Mouse (Mus musculus): ENCODE measurements at regions not wholly inside any gene's neighbourhood (a gene's known extent, or its start where the extent isn't known, plus 50 kb on each side); places are given as distances from the start of the nearest gene placed in this dataset.

DNA sequence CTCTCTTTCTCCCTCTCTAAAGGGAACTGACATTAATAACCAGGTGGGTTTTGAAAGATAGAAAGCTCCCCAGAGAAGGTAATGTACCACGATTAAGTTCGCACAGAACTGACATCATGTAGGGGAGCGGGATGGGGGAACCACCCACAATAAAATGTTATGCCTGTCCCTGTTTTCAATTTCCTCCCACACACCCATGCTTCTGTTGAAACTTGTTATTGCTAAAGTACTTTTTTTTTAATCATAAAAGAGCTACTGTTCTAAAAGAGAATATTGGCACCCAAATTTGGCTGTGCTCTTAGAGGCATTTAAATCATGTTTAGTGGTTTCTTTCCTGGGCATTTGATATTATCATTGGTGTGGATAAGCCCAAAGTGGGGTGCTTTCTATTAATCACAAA, 82.6 kb upstream of the Phactr1 start:
- H3K27me3 ChIP-seq (ENCODE audit: control insufficient read depth, insufficient read depth, low read length) = no peaks in the 10 kb centered on the region
- TF ChIP-seq CTCF (IDR thresholded peaks at IDR 0.05; ENCODE audit: extremely low read depth, insufficient read depth, insufficient read length, insufficient replicate concordance) = no peak
- TF ChIP-seq POLR2A (IDR thresholded peaks at IDR 0.05; ENCODE audit: low read depth, low read length) = no peak
- WGBS = 87% methylated on average over 3 of the region's 3 CpGs
- H3K27ac ChIP-seq (ENCODE audit: insufficient read depth, low read length) = no peak overlapping the region
- no peak for DNase-seq (ENCODE audit: low read depth in 1 of 2, low spot score in 2 of 2)
- no peak overlapping the region for H3K4me3 ChIP-seq (ENCODE audit: extremely low read depth, insufficient read depth, insufficient read length)
- no peaks in the 10 kb centered on the region for H3K4me1 ChIP-seq (ENCODE audit: control insufficient read depth, insufficient read depth, insufficient read length)
- no peaks in the 10 kb centered on the region for H3K36me3 ChIP-seq (ENCODE audit: control insufficient read depth, insufficient read depth, low read length)

DNA sequence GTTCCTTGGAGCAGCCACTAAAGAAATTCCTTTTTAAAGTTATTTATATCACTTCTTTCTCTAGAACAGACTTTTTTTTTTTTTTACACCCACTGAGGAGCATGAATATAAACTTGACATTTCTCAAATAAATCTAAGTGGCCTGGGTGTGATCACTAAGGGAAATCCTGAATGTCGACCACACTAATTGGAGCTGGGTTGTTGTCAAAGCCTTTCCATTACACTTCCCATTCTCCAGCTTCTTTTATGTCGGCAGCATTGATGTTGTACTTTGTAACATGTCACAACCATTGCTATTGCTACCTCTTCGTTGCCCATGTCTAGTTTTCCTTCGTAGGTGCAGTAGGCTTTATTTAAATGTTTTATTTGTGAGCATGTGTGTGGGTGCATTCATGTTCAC, 77.1 kb upstream of the Phactr1 start:
- TF ChIP-seq CTCF (IDR thresholded peaks at IDR 0.05; ENCODE audit: extremely low read depth, insufficient read depth, insufficient read length, insufficient replicate concordance) (no peak), POLR2A (IDR thresholded peaks at IDR 0.05; ENCODE audit: low read depth, low read length) (no peak)
- H3K27me3 ChIP-seq (ENCODE audit: control insufficient read depth, insufficient read depth, low read length) = no peaks in the 10 kb centered on the region
- H3K36me3 ChIP-seq (ENCODE audit: control insufficient read depth, insufficient read depth, low read length) = no peaks in the 10 kb centered on the region
- no peak for DNase-seq (ENCODE audit: low read depth in 1 of 2, low spot score in 2 of 2)
- H3K4me1 ChIP-seq (ENCODE audit: control insufficient read depth, insufficient read depth, insufficient read length) = no peaks in the 10 kb centered on the region
- WGBS = 78% methylated on average over 4 of the region's 4 CpGs
- H3K27ac ChIP-seq (ENCODE audit: insufficient read depth, low read length) = no peak overlapping the region
- no peak overlapping the region for H3K4me3 ChIP-seq (ENCODE audit: extremely low read depth, insufficient read depth, insufficient read length)

DNA sequence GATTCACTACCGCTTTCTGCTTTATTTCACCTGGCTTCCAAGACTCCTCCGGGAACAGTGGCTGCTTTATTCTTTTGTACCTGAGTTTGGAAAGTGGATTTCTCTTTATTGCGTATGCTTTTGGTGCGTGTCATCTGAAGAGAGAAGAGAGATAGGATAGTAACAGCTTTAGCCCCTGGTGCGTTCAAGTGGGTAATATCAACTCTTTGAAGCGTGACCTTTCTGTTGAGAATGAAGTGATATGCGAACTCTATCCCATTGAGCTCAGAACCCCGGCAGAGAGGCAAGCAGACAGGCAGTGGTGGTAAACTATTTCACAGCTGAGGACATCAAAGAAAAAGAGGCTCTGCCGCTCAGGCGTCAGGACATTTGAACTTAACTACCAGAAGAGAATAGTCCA, 72.7 kb upstream of the Phactr1 start:
- no peaks in the 10 kb centered on the region for H3K4me1 ChIP-seq (ENCODE audit: control insufficient read depth, insufficient read depth, insufficient read length)
- H3K27me3 ChIP-seq (ENCODE audit: control insufficient read depth, insufficient read depth, low read length) = no peaks in the 10 kb centered on the region
- no peak overlapping the region for H3K27ac ChIP-seq (ENCODE audit: insufficient read depth, low read length)
- no peak for DNase-seq (ENCODE audit: low read depth in 1 of 2, low spot score in 2 of 2)
- TF ChIP-seq POLR2A (IDR thresholded peaks at IDR 0.05; ENCODE audit: low read depth, low read length) (no peak), CTCF (IDR thresholded peaks at IDR 0.05; ENCODE audit: extremely low read depth, insufficient read depth, insufficient read length, insufficient replicate concordance) (no peak)
- no peaks in the 10 kb centered on the region for H3K36me3 ChIP-seq (ENCODE audit: control insufficient read depth, insufficient read depth, low read length)
- no peak overlapping the region for H3K4me3 ChIP-seq (ENCODE audit: extremely low read depth, insufficient read depth, insufficient read length)
- WGBS = 73% methylated on average over 10 of the region's 10 CpGs

DNA sequence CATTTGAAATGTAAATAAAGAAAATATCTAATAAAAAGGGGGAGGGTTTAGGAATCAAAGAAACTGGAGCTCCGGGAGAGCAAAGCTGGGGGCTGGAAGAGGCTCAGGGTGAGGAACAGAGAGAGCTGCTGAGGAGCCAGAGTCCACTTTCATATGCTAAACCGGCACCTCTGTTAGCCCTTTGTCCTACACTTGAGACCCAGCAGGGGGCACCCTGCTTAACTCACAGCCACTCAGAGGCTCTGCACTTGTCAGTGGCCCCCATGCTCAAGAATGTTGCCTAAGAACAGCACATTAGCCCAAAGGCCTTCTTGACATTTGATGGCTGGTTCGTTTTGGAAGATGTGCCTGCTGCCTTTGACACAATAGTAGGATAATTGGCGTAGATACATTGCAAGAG, 71.5 kb upstream of the Phactr1 start:
- DNase-seq (ENCODE audit: low read depth in 1 of 2, low spot score in 2 of 2) = no peak
- Histone ChIP-seq H3K4me3 (ENCODE audit: extremely low read depth, insufficient read depth, insufficient read length) (no peak overlapping the region), H3K27ac (ENCODE audit: insufficient read depth, low read length) (no peak overlapping the region), H3K36me3 (ENCODE audit: control insufficient read depth, insufficient read depth, low read length) (no peaks in the 10 kb centered on the region), H3K27me3 (ENCODE audit: control insufficient read depth, insufficient read depth, low read length) (no peaks in the 10 kb centered on the region), H3K4me1 (ENCODE audit: control insufficient read depth, insufficient read depth, insufficient read length) (no peaks in the 10 kb centered on the region)
- WGBS = 52% methylated on average over 4 of the region's 4 CpGs
- TF ChIP-seq CTCF (IDR thresholded peaks at IDR 0.05; ENCODE audit: extremely low read depth, insufficient read depth, insufficient read length, insufficient replicate concordance) (no peak), POLR2A (IDR thresholded peaks at IDR 0.05; ENCODE audit: low read depth, low read length) (no peak)

DNA sequence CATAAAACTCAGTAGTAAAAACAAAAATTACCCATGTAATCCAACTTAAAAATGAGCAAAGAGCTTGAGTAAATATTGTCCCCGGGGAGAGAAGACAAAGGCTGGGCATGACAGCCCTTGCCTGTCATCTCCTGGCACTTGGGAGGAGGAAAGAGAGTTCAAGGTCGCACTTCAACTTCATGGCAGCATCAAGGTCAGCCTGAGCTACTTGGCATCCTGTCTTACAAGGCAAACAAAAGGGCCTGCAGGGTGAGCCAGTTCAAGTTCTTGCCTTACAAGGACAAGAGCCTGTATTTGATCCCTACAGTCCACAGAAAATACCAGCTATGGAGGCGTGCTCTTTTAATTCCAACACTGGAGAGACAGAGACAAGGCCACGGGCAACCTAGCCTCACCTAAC, 67.1 kb upstream of the Phactr1 start:
- no peak for DNase-seq (ENCODE audit: low read depth in 1 of 2, low spot score in 2 of 2)
- no peaks in the 10 kb centered on the region for H3K4me1 ChIP-seq (ENCODE audit: control insufficient read depth, insufficient read depth, insufficient read length)

DNA sequence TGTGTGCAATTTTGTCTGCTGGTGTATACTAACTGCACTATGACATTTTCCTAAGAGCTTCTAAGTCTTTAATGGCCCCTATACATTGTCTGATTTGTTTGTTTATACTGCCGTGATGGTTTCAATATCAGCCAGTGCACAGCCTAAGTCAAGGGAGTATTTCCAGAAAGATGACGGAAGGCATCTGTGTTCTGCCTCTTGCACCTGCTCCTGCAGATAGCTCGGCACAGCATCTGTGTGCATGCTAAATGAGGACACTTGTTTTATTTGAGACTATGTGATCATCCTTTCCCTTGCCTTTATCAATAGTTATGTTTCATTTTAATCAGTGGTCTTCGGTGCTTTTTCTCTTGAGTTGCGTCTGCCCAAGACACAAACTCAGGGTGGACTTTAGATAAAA, 64.6 kb upstream of the Phactr1 start:
- Histone ChIP-seq H3K27ac (ENCODE audit: insufficient read depth, low read length) (no peak overlapping the region), H3K4me1 (ENCODE audit: control insufficient read depth, insufficient read depth, insufficient read length) (no peaks in the 10 kb centered on the region), H3K4me3 (ENCODE audit: extremely low read depth, insufficient read depth, insufficient read length) (no peak overlapping the region), H3K27me3 (ENCODE audit: control insufficient read depth, insufficient read depth, low read length) (no peaks in the 10 kb centered on the region), H3K36me3 (ENCODE audit: control insufficient read depth, insufficient read depth, low read length) (no peaks in the 10 kb centered on the region)
- TF ChIP-seq CTCF (IDR thresholded peaks at IDR 0.05; ENCODE audit: extremely low read depth, insufficient read depth, insufficient read length, insufficient replicate concordance) (no peak), POLR2A (IDR thresholded peaks at IDR 0.05; ENCODE audit: low read depth, low read length) (no peak)
- DNase-seq (ENCODE audit: low read depth in 1 of 2, low spot score in 2 of 2) = no peak
- 91% methylated on average over 5 of the region's 5 CpGs for WGBS

More for the DNA sequence above, 67.1 kb upstream of the Phactr1 start:
- Histone ChIP-seq H3K27ac (ENCODE audit: insufficient read depth, low read length) (no peak overlapping the region), H3K36me3 (ENCODE audit: control insufficient read depth, insufficient read depth, low read length) (no peaks in the 10 kb centered on the region), H3K4me3 (ENCODE audit: extremely low read depth, insufficient read depth, insufficient read length) (no peak overlapping the region), H3K27me3 (ENCODE audit: control insufficient read depth, insufficient read depth, low read length) (no peaks in the 10 kb centered on the region)
- WGBS = 79% methylated on average over 4 of the region's 4 CpGs
- TF ChIP-seq POLR2A (IDR thresholded peaks at IDR 0.05; ENCODE audit: low read depth, low read length) (no peak), CTCF (IDR thresholded peaks at IDR 0.05; ENCODE audit: extremely low read depth, insufficient read depth, insufficient read length, insufficient replicate concordance) (no peak)

DNA sequence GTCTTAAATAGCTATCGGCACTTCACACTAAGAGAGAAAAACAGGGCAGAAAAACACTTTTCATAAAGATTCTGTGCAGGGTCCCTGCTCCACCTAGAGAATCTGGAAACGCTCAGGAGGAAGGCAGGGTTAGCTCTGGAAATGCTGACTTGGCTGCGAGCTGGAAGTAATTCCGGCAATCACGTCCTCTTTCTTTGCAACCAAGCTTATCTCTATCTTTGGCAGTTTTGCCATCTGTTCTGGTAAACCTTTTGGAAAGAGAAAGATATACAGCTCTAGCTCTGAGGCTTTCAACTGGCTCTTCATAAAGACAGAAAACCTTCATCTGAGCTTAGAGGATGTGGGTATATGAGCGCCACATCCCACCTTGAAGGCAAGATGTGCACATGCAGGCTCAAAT, 63.2 kb upstream of the Phactr1 start:
- Histone ChIP-seq H3K4me1 (ENCODE audit: control insufficient read depth, insufficient read depth, insufficient read length) (no peaks in the 10 kb centered on the region), H3K27ac (ENCODE audit: insufficient read depth, low read length) (no peak overlapping the region), H3K27me3 (ENCODE audit: control insufficient read depth, insufficient read depth, low read length) (no peaks in the 10 kb centered on the region), H3K36me3 (ENCODE audit: control insufficient read depth, insufficient read depth, low read length) (no peaks in the 10 kb centered on the region), H3K4me3 (ENCODE audit: extremely low read depth, insufficient read depth, insufficient read length) (no peak overlapping the region)
- WGBS = 91% methylated on average over 6 of the region's 6 CpGs
- TF ChIP-seq POLR2A (IDR thresholded peaks at IDR 0.05; ENCODE audit: low read depth, low read length) (no peak), CTCF (IDR thresholded peaks at IDR 0.05; ENCODE audit: extremely low read depth, insufficient read depth, insufficient read length, insufficient replicate concordance) (no peak)
- no peak for DNase-seq (ENCODE audit: low read depth in 1 of 2, low spot score in 2 of 2)

Measured in spleen, adult 2 months (tissue).